ENCODE assay signal across 25 mouse cellular contexts in the genomic region with DNA sequence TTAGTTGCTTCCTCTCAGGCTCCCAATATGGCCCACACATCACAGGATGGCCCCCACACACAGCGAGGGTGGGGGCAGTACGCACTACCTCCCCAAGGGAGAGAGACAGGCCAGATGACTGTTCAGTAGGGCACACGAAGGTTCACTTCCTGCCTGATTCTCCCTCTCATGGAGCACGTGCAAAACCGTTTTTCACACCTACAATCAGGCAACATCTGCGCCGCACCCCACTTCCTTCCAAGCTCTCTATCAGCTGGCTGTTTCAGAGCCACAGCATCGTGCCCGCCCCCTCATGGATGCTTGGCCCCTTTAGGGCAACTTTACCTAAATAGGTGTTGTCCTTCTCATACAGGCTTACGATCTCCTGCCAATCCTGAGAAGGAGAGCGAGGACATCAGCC. TPM values are rescaled to one million over a fixed set of nuclear protein-coding genes. Genes with fewer than 3 reads are reported as not detected.
DNase-seq lines count a peak whose midpoint lies in the region; ATAC-seq lines count a peak whose summit lies in the region.
"Had no signal": no experiment of that assay in that cellular context is flagged by ENCODE, and none has a peak within 500 bp of the region (broad histone marks: within the 10 kb centered on the region; RNA-seq: fewer than 3 reads in every experiment).

No protein-coding gene starts in this region.

- WGBS in forebrain, embryonic 11.5 days, result 87% methylated on average over 11 of the region's 11 CpGs
- 86% methylated on average over 11 of the region's 11 CpGs for WGBS in forebrain, embryonic 15.5 days
- 92% methylated on average over 11 of the region's 11 CpGs for WGBS in midbrain, embryonic 13.5 days
- 86% methylated on average over 11 of the region's 11 CpGs for WGBS in midbrain, embryonic 16.5 days
- 78% methylated on average over 11 of the region's 11 CpGs for WGBS in kidney, embryonic 16.5 days

- no peak overlapping the region for H3K27ac ChIP-seq in forebrain, embryonic 11.5 days (ENCODE audit: low read depth, low read length)
- no peak overlapping the region for H3K27ac ChIP-seq in forebrain, embryonic 15.5 days (replicated peaks)
- H3K27ac ChIP-seq in midbrain, embryonic 13.5 days, result no peak overlapping the region
- H3K27ac ChIP-seq in midbrain, embryonic 16.5 days (ENCODE audit: low read length), result no peak overlapping the region
- no peak overlapping the region for H3K27ac ChIP-seq in kidney, embryonic 16.5 days (ENCODE audit: low read length)
- H3K27ac ChIP-seq: hindbrain, embryonic 12.5 days; kidney, embryonic 15.5 days; liver, embryonic 15.5 days; neural tube, embryonic 12.5 days; stomach, postnatal 0 days had no signal

- ATAC-seq in forebrain, embryonic 11.5 days (replicated peaks; ENCODE audit: low FRiP score), result no peak
- ATAC-seq in forebrain, embryonic 15.5 days (replicated peaks), result no peak
- no peak for ATAC-seq in midbrain, embryonic 13.5 days
- ATAC-seq in midbrain, embryonic 16.5 days, result no peak
- ATAC-seq in kidney, embryonic 16.5 days (ENCODE audit: low FRiP score, low TSS enrichment), result no peak
- ATAC-seq: forebrain, embryonic 16.5 days; intestine, embryonic 16.5 days; lung, postnatal 0 days had no signal

- no peaks in the 10 kb centered on the region for H3K27me3 ChIP-seq in forebrain, embryonic 11.5 days (ENCODE audit: control insufficient read depth, insufficient read depth, low read length)
- H3K27me3 ChIP-seq in forebrain, embryonic 15.5 days, result no peaks in the 10 kb centered on the region
- H3K27me3 ChIP-seq in midbrain, embryonic 13.5 days, result 0 out of 2 replicates have a peak, but pooled peaks cover 2% of the 10 kb centered on the region
- H3K27me3 ChIP-seq in midbrain, embryonic 16.5 days (ENCODE audit: control insufficient read depth, insufficient read depth, low read depth, low read length), result no peaks in the 10 kb centered on the region
- H3K27me3 ChIP-seq in kidney, embryonic 16.5 days (ENCODE audit: insufficient read depth, low read length), result no peaks in the 10 kb centered on the region
- H3K27me3 ChIP-seq: liver, embryonic 15.5 days; neural tube, embryonic 12.5 days had no signal

- no peak overlapping the region for H3K4me2 ChIP-seq in forebrain, embryonic 11.5 days (ENCODE audit: low read depth, low read length, severe bottlenecking)
- H3K4me2 ChIP-seq in forebrain, embryonic 15.5 days (replicated peaks), result no peak overlapping the region
- H3K4me2 ChIP-seq in midbrain, embryonic 13.5 days (replicated peaks), result no peak overlapping the region
- no peak overlapping the region for H3K4me2 ChIP-seq in midbrain, embryonic 16.5 days (ENCODE audit: low read length)
- no peak overlapping the region for H3K4me2 ChIP-seq in kidney, embryonic 16.5 days (replicated peaks; ENCODE audit: low read depth, low read length)
- H3K4me2 ChIP-seq: heart, embryonic 11.5 days; hindbrain, embryonic 12.5 days; kidney, embryonic 15.5 days; liver, embryonic 15.5 days; neural tube, embryonic 12.5 days had no signal

- H3K9ac ChIP-seq in forebrain, embryonic 11.5 days (ENCODE audit: low read length), result no peak overlapping the region
- no peak overlapping the region for H3K9ac ChIP-seq in forebrain, embryonic 15.5 days (replicated peaks)
- 0 out of 2 replicates have a peak overlapping the region, but pooled peaks have one; percentile 12 for H3K9ac ChIP-seq in midbrain, embryonic 13.5 days (replicated peaks)
- no peak overlapping the region for H3K9ac ChIP-seq in midbrain, embryonic 16.5 days (ENCODE audit: low read depth, low read length)
- no peak overlapping the region for H3K9ac ChIP-seq in kidney, embryonic 16.5 days (replicated peaks; ENCODE audit: low read length)
- H3K9ac ChIP-seq: kidney, embryonic 15.5 days; liver, embryonic 15.5 days; neural tube, embryonic 12.5 days had no signal

- DNase-seq in forebrain, embryonic 11.5 days (ENCODE audit: low spot score), result peak; percentile 41
- peak; percentile 34 to 65 for DNase-seq in thymus, adult 18-20 months
- DNase-seq in thymus, postnatal 4 days, result peak; percentile 66
- no peak for DNase-seq in left cerebral cortex, adult 8-10 months (ENCODE audit: low spot score in 2 of 2)
- DNase-seq: adrenal gland, postnatal 14 days; cerebellum, adult 11 months; cerebellum, postnatal 10 days; gastrocnemius, postnatal 36 days; heart, postnatal 14 days; layer of hippocampus, postnatal 36 days; right cerebral cortex, postnatal 4 days had no signal

- H3K4me3 ChIP-seq in forebrain, embryonic 11.5 days (ENCODE audit: low read depth, low read length), result no peak overlapping the region
- H3K4me3 ChIP-seq in forebrain, embryonic 15.5 days, result no peak overlapping the region
- no peak overlapping the region for H3K4me3 ChIP-seq in midbrain, embryonic 13.5 days (replicated peaks)
- H3K4me3 ChIP-seq in midbrain, embryonic 16.5 days (ENCODE audit: low read depth, low read length), result no peak overlapping the region
- H3K4me3 ChIP-seq in kidney, embryonic 16.5 days (ENCODE audit: low read length), result no peak overlapping the region
- H3K4me3 ChIP-seq: hindbrain, embryonic 12.5 days; kidney, embryonic 15.5 days; liver, embryonic 15.5 days; neural tube, embryonic 12.5 days had no signal

- no peaks in the 10 kb centered on the region for H3K9me3 ChIP-seq in forebrain, embryonic 11.5 days (ENCODE audit: control insufficient read depth, low read length)
- H3K9me3 ChIP-seq in forebrain, embryonic 15.5 days, result no peaks in the 10 kb centered on the region
- no peaks in the 10 kb centered on the region for H3K9me3 ChIP-seq in midbrain, embryonic 13.5 days
- no peaks in the 10 kb centered on the region for H3K9me3 ChIP-seq in midbrain, embryonic 16.5 days (replicated peaks; ENCODE audit: control insufficient read depth, low read length, poor library complexity, severe bottlenecking)
- H3K9me3 ChIP-seq in kidney, embryonic 16.5 days (ENCODE audit: low read length), result no peaks in the 10 kb centered on the region
- H3K9me3 ChIP-seq: hindbrain, embryonic 12.5 days; kidney, embryonic 15.5 days; liver, embryonic 15.5 days; neural tube, embryonic 12.5 days had no signal

- peaks cover 1% of the 10 kb centered on the region for H3K36me3 ChIP-seq in forebrain, embryonic 11.5 days (ENCODE audit: control insufficient read depth, insufficient read depth, low read length)
- H3K36me3 ChIP-seq in forebrain, embryonic 15.5 days, result peaks cover 26% of the 10 kb centered on the region
- H3K36me3 ChIP-seq in midbrain, embryonic 13.5 days, result peaks cover 38% of the 10 kb centered on the region
- peaks cover 3% of the 10 kb centered on the region; the same call in 1 of the 2 replicates for H3K36me3 ChIP-seq in midbrain, embryonic 16.5 days (ENCODE audit: control insufficient read depth, insufficient read depth, low read length)
- H3K36me3 ChIP-seq in kidney, embryonic 16.5 days (ENCODE audit: insufficient read depth, low read length), result peaks cover 25% of the 10 kb centered on the region

- peaks cover 7% of the 10 kb centered on the region for H3K4me1 ChIP-seq in forebrain, embryonic 11.5 days (replicated peaks; ENCODE audit: control insufficient read depth, insufficient read depth, low read length)
- H3K4me1 ChIP-seq in forebrain, embryonic 15.5 days, result peaks cover 16% of the 10 kb centered on the region
- H3K4me1 ChIP-seq in midbrain, embryonic 13.5 days (replicated peaks), result peaks cover 36% of the 10 kb centered on the region
- peaks cover 11% of the 10 kb centered on the region for H3K4me1 ChIP-seq in midbrain, embryonic 16.5 days (ENCODE audit: control insufficient read depth, insufficient read depth, low read length)
- H3K4me1 ChIP-seq in kidney, embryonic 16.5 days (ENCODE audit: insufficient read depth, low read length), result peaks cover 8% of the 10 kb centered on the region

RNA-seq across cellular contexts. Expression of a gene that starts 3.6 kb away (rescaled TPM):
- 83.4 and 94.0 TPM in 2 replicates for polyA plus RNA-seq in forebrain, embryonic 11.5 days (2014; fragmentation: Nextera tagmentation; extraction: Ambion mirVana)
- polyA plus RNA-seq in forebrain, embryonic 15.5 days (2015; fragmentation: Nextera tagmentation; extraction: Ambion mirVana), result 106 and 109 TPM in 2 replicates
- polyA plus RNA-seq in midbrain, embryonic 13.5 days (2015; fragmentation: Nextera tagmentation; extraction: Ambion mirVana), result 103 and 104 TPM in 2 replicates
- polyA plus RNA-seq in midbrain, embryonic 16.5 days (2015; fragmentation: Nextera tagmentation; extraction: Ambion mirVana), result 80.6 and 85.7 TPM in 2 replicates
- total RNA-seq in left cerebral cortex, adult 8-10 months (2022), result 10 to 100 TPM; 40.6 to 44.6 (median 41.9) TPM
- 83.7 and 88.3 TPM in 2 replicates for polyA plus RNA-seq in kidney, embryonic 16.5 days (2015; fragmentation: Nextera tagmentation; extraction: Ambion mirVana)

RNA-seq across cellular contexts. Expression of a gene that starts 15.2 kb away (rescaled TPM):
- polyA plus RNA-seq in forebrain, embryonic 11.5 days (2014; fragmentation: Nextera tagmentation; extraction: Ambion mirVana), result 0.25 and 0.29 TPM in 2 replicates
- 0.17 TPM in 1 of 2 replicates, not detected in the other for polyA plus RNA-seq in forebrain, embryonic 15.5 days (2015; fragmentation: Nextera tagmentation; extraction: Ambion mirVana)
- polyA plus RNA-seq in midbrain, embryonic 13.5 days (2015; fragmentation: Nextera tagmentation; extraction: Ambion mirVana), result 0.10 TPM in 1 of 2 replicates, not detected in the other
- polyA plus RNA-seq in midbrain, embryonic 16.5 days (2015; fragmentation: Nextera tagmentation; extraction: Ambion mirVana), result 0.24 and 0.51 TPM in 2 replicates
- total RNA-seq in left cerebral cortex, adult 8-10 months (2022), result not detected
- polyA plus RNA-seq in kidney, embryonic 16.5 days (2015; fragmentation: Nextera tagmentation; extraction: Ambion mirVana), result 52.5 and 55.8 TPM in 2 replicates
- total RNA-seq: gastrocnemius, postnatal 36 days; layer of hippocampus, postnatal 36 days; left cerebral cortex, postnatal 25 days had no signal

RNA-seq across cellular contexts. Expression of a gene that starts 31.1 kb away (rescaled TPM):
- 24.8 and 28.8 TPM in 2 replicates for polyA plus RNA-seq in forebrain, embryonic 11.5 days (2014; fragmentation: Nextera tagmentation; extraction: Ambion mirVana)
- 20.7 and 21.5 TPM in 2 replicates for polyA plus RNA-seq in forebrain, embryonic 15.5 days (2015; fragmentation: Nextera tagmentation; extraction: Ambion mirVana)
- polyA plus RNA-seq in midbrain, embryonic 13.5 days (2015; fragmentation: Nextera tagmentation; extraction: Ambion mirVana), result 18.2 and 18.3 TPM in 2 replicates
- polyA plus RNA-seq in midbrain, embryonic 16.5 days (2015; fragmentation: Nextera tagmentation; extraction: Ambion mirVana), result 32.2 and 32.5 TPM in 2 replicates
- 10 to 100 TPM; 43.7 to 51.2 (median 48.6) TPM for total RNA-seq in left cerebral cortex, adult 8-10 months (2022)
- polyA plus RNA-seq in kidney, embryonic 16.5 days (2015; fragmentation: Nextera tagmentation; extraction: Ambion mirVana), result 38.0 TPM in 2 replicates

Comparison
In these comparisons a context has a peak if more than half of its experiments do, and no peak if none do; other contexts are left out.
1. DNase-seq: peak in forebrain, embryonic 11.5 days (single experiment), thymus, adult 18-20 months (2 of 2) and thymus, postnatal 4 days (single experiment); none in left cerebral cortex, adult 8-10 months (0 of 2).
2. RNA of a gene that starts 15.2 kb away (polyA plus RNA-seq): 52.5 to 55.8 TPM in kidney, embryonic 16.5 days; 0.24 to 0.51 TPM in midbrain, embryonic 16.5 days, 0.25 to 0.29 TPM in forebrain, embryonic 11.5 days, 0.17 TPM in forebrain, embryonic 15.5 days and 0.10 TPM in midbrain, embryonic 13.5 days; every median in the first group is over 10 times any median in the second.